Mouse (Mus musculus): ENCODE results near the gene Rdx.

Rdx gene

GRCm38 (mm10) chr9:52047129-52047820, at the start of gene Rdx:
Gene Rdx (plus strand): TSS chr9:52047173.
- DNase-seq (ENCODE audit: inconsistent ontology term) = no peak

GRCm38 (mm10) chr9:52003501-52003900, 43.5 kb upstream of the Rdx start:
- DNase-seq (ENCODE audit: inconsistent ontology term) = no peak

- DNase-seq (ENCODE audit: inconsistent ontology term) = no peak
Measured at GRCm38 (mm10) chr9:52007341-52007740, 39.6 kb upstream of the Rdx start.

- DNase-seq (ENCODE audit: inconsistent ontology term) = no peak
Measured at GRCm38 (mm10) chr9:52008511-52008910, 38.5 kb upstream of the Rdx start.

GRCm38 (mm10) chr9:52012311-52012710, 34.7 kb upstream of the Rdx start:
- DNase-seq (ENCODE audit: inconsistent ontology term) = no peak

- no peak for DNase-seq (ENCODE audit: inconsistent ontology term)
Measured at GRCm38 (mm10) chr9:52012781-52013436, 34.1 kb upstream of the Rdx start.

GRCm38 (mm10) chr9:52013900-52014455, 33.0 kb upstream of the Rdx start:
- peak; percentile 55 for DNase-seq (ENCODE audit: inconsistent ontology term)

- DNase-seq (ENCODE audit: inconsistent ontology term) = no peak
Measured at GRCm38 (mm10) chr9:52017091-52017490, 29.9 kb upstream of the Rdx start.

- DNase-seq (ENCODE audit: inconsistent ontology term) = no peak
Measured at GRCm38 (mm10) chr9:52017824-52018223, 29.1 kb upstream of the Rdx start.

GRCm38 (mm10) chr9:52018505-52018904, 28.5 kb upstream of the Rdx start:
- DNase-seq (ENCODE audit: inconsistent ontology term) = no peak

- no peak for DNase-seq (ENCODE audit: inconsistent ontology term)
Measured at GRCm38 (mm10) chr9:52027257-52028020, 19.5 kb upstream of the Rdx start.

GRCm38 (mm10) chr9:52028521-52029405, 18.2 kb upstream of the Rdx start:
- DNase-seq (ENCODE audit: inconsistent ontology term) = peak; percentile 29

GRCm38 (mm10) chr9:52031501-52031900, 15.5 kb upstream of the Rdx start:
- DNase-seq (ENCODE audit: inconsistent ontology term) = no peak

GRCm38 (mm10) chr9:52037493-52037892, 9.5 kb upstream of the Rdx start:
- DNase-seq (ENCODE audit: inconsistent ontology term) = no peak

GRCm38 (mm10) chr9:52041657-52042056, 5.3 kb upstream of the Rdx start:
- no peak for DNase-seq (ENCODE audit: inconsistent ontology term)

- DNase-seq (ENCODE audit: inconsistent ontology term) = no peak
Measured at GRCm38 (mm10) chr9:52046686-52047085, 287 bp upstream of the Rdx start.

- DNase-seq (ENCODE audit: inconsistent ontology term) = peak; percentile 92
Measured at GRCm38 (mm10) chr9:52047821-52048649, 1.1 kb downstream of the Rdx start.

- DNase-seq (ENCODE audit: inconsistent ontology term) = no peak
Measured at GRCm38 (mm10) chr9:52048650-52049081, 1.7 kb downstream of the Rdx start.

GRCm38 (mm10) chr9:52049605-52050004, 2.6 kb downstream of the Rdx start:
- peak; percentile 40 for DNase-seq (ENCODE audit: inconsistent ontology term)

- DNase-seq (ENCODE audit: inconsistent ontology term) = no peak
Measured at GRCm38 (mm10) chr9:52050361-52050760, 3.4 kb downstream of the Rdx start.

Measured in Muller cell, postnatal 12 days (primary cell).